Mouse (Mus musculus): ENCODE measurements around the gene Zfp711. TPM values are rescaled to one million over a fixed set of nuclear protein-coding genes. Genes with fewer than 3 reads are reported as not detected.

Gene Zfp711
- polyA plus RNA-seq (2015; fragmentation: Nextera tagmentation; extraction: Ambion mirVana), result 32.1 and 36.6 TPM in 2 replicates

GRCm38 (mm10) chrX:112600511-112601305 lies at the start of gene Zfp711:
Gene Zfp711 (plus strand): TSS chrX:112600526.
- Histone ChIP-seq H3K9ac (peak within 1 kb of the TSS; percentile 77), H3K27ac (peak within 1 kb of the TSS; percentile 89), H3K4me1 (no peaks in the 10 kb centered on the region), H3K4me2 (peak within 1 kb of the TSS; percentile 48), H3K27me3 (replicated peaks) (no peaks in the 10 kb centered on the region), H3K9me3 (no peaks in the 10 kb centered on the region), H3K4me3 (peak within 1 kb of the TSS; percentile 72), H3K36me3 (replicated peaks) (no peaks in the 10 kb centered on the region)
- 28% methylated on average over 74 of the region's 79 CpGs for WGBS
- peak; percentile 98 for ATAC-seq (replicated peaks)

DNA sequence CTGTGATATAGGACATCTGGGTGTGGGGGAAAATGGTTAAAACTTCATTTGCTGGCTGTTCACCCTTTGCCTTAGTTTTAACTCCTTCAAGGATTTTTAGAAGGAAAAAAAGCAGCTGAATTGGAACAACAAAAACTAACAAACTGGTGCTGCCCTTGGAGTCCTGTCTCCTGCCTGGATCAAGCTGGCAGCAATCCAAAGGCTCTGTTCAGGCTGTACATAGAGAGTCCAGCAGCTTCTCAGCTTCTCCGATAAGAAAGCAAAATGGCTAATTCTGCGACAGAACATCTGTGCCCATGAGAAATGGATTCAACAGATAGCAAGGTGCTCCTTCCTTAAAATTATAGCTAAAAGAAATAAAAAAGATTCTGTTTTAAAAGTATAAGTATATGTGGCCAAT lies 32.6 kb upstream of the Zfp711 start:
- Histone ChIP-seq H3K9ac (no peak overlapping the region), H3K4me3 (no peak overlapping the region), H3K27ac (no peak overlapping the region), H3K27me3 (replicated peaks) (no peaks in the 10 kb centered on the region), H3K4me2 (no peak overlapping the region), H3K4me1 (no peaks in the 10 kb centered on the region), H3K36me3 (replicated peaks) (no peaks in the 10 kb centered on the region), H3K9me3 (no peaks in the 10 kb centered on the region)
- ATAC-seq (replicated peaks), result no peak
- WGBS, result 75% methylated on average over 2 of the region's 2 CpGs

GRCm38 (mm10) chrX:112601306-112602120 lies 1.2 kb downstream of the Zfp711 start:
- 17% methylated on average over 64 of the region's 81 CpGs for WGBS
- Histone ChIP-seq H3K27me3 (replicated peaks) (no peaks in the 10 kb centered on the region), H3K4me3 (peak overlapping the region; percentile 72), H3K4me1 (no peaks in the 10 kb centered on the region), H3K9ac (peak overlapping the region; percentile 77), H3K27ac (peak overlapping the region; percentile 89), H3K9me3 (no peaks in the 10 kb centered on the region), H3K36me3 (replicated peaks) (no peaks in the 10 kb centered on the region), H3K4me2 (peak overlapping the region; percentile 48)
- peak; percentile 79 for ATAC-seq (replicated peaks)

DNA sequence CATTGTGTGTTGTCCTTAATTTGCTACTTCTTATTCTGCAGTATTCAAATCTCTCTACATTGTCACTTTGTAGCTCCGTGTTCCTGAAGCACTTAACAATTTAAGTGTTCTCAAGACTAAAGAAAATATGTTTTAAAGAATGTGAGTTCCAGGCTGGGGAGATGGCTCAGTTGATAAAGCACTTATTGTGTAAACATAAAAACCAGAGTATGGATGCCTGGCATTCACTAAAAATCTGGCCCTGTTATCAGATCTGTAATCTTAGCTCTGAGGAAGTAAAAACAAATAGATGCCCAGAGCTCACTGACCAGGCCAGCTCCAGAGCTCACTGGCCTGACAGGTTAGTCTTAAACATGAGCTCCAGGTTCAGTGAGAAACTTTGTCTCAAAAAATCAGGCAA lies 75.2 kb downstream of the Zfp711 start:
- 56% methylated on average over 1 of the region's 1 CpGs for WGBS
- no peak for ATAC-seq (replicated peaks)
- no peak overlapping the region for H3K9ac ChIP-seq
- H3K9me3 ChIP-seq, result no peaks in the 10 kb centered on the region
- H3K27me3 ChIP-seq (replicated peaks), result no peaks in the 10 kb centered on the region
- no peaks in the 10 kb centered on the region for H3K4me1 ChIP-seq
- no peak overlapping the region for H3K4me2 ChIP-seq
- H3K27ac ChIP-seq, result no peak overlapping the region
- H3K36me3 ChIP-seq (replicated peaks), result no peaks in the 10 kb centered on the region
- no peak overlapping the region for H3K4me3 ChIP-seq

DNA sequence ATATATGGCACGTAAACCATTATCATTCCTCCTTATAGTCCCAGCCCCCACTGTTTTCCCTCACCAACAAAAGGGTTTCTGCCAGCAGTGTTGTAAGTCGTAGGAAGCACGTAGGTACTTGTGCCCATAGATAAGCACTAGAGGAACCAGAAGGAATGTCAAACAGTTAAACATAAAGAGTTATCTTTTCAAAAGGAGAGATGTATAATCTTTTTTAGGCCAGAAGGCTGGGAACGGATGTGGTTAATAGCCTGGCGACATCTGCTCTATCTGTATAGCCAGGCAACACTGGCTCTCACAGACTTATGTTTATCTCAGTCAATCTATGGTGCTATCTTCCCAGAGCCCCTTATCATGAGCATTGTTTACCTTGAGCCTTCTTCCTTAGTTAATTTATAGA lies 80.3 kb downstream of the Zfp711 start:
- H3K9ac ChIP-seq, result no peak overlapping the region
- H3K4me3 ChIP-seq, result no peak overlapping the region
- H3K4me2 ChIP-seq, result no peak overlapping the region
- ATAC-seq (replicated peaks), result no peak
- H3K9me3 ChIP-seq, result no peaks in the 10 kb centered on the region
- no peaks in the 10 kb centered on the region for H3K4me1 ChIP-seq
- H3K36me3 ChIP-seq (replicated peaks), result no peaks in the 10 kb centered on the region
- H3K27me3 ChIP-seq (replicated peaks), result no peaks in the 10 kb centered on the region
- WGBS, result 80% methylated on average over 5 of the region's 5 CpGs
- no peak overlapping the region for H3K27ac ChIP-seq

Other genes with a start within 250 kb of the Zfp711 start
- 0.06 TPM in 1 of 2 replicates, not detected in the other for gene Satl1, start 193.7 kb upstream of the Zfp711 start, polyA plus RNA-seq (2015; fragmentation: Nextera tagmentation; extraction: Ambion mirVana)
- gene 2010106E10Rik, start 105.3 kb upstream of the Zfp711 start, polyA plus RNA-seq (2015; fragmentation: Nextera tagmentation; extraction: Ambion mirVana), result not detected in 2 replicates
- gene Pof1b, start 98.1 kb downstream of the Zfp711 start, polyA plus RNA-seq (2015; fragmentation: Nextera tagmentation; extraction: Ambion mirVana), result 0.09 and 0.14 TPM in 2 replicates

Data from midbrain, embryonic 15.5 days (tissue).